Mouse (Mus musculus): ENCODE data around the gene Dcaf12.

- TF ChIP-seq POLR2A (IDR thresholded peaks at IDR 0.05; ENCODE audit: control insufficient read depth, low read depth, low read length) (no peak), CTCF (IDR thresholded peaks at IDR 0.05; ENCODE audit: control insufficient read depth, insufficient read depth, insufficient replicate concordance, low read depth, low read length) (no peak)
Observed at GRCm38 (mm10) chr4:41259019-41259418, 55.7 kb downstream of the Dcaf12 start.
